Mouse (Mus musculus): ENCODE results near the gene Rad9a.

Rad9a gene

GRCm38 (mm10) chr19:4193129-4193528 lies 8.3 kb downstream of the Rad9a start:
- no peak for ATAC-seq (ENCODE audit: low TSS enrichment)

GRCm38 (mm10) chr19:4192251-4192985 lies 9.0 kb downstream of the Rad9a start:
- peak; percentile 15 for ATAC-seq (ENCODE audit: low TSS enrichment)

- peak; percentile 72 for ATAC-seq (ENCODE audit: low TSS enrichment)
Measured at GRCm38 (mm10) chr19:4191528-4192250, 9.8 kb downstream of the Rad9a start, which contains the start of gene Ppp1ca. Gene Ppp1ca (plus strand): TSS chr19:4192065.

GRCm38 (mm10) chr19:4190831-4191334 lies 10.6 kb downstream of the Rad9a start, which contains the start of gene Tbc1d10c:
Gene Tbc1d10c (minus strand): TSS chr19:4191284.
- no peak for ATAC-seq (ENCODE audit: low TSS enrichment)

GRCm38 (mm10) chr19:4189051-4189620 lies 12.3 kb downstream of the Rad9a start:
- no peak for ATAC-seq (ENCODE audit: low TSS enrichment)

- no peak for ATAC-seq (ENCODE audit: low TSS enrichment)
Measured at GRCm38 (mm10) chr19:4187303-4187702, 14.2 kb downstream of the Rad9a start.

- no peak for ATAC-seq (ENCODE audit: low TSS enrichment)
Measured at GRCm38 (mm10) chr19:4184976-4185975, 16.2 kb downstream of the Rad9a start.

- peak; percentile 20; the same call in 1 of the 2 replicates for ATAC-seq (ENCODE audit: low TSS enrichment)
Measured at GRCm38 (mm10) chr19:4183689-4184088, 17.8 kb downstream of the Rad9a start.

GRCm38 (mm10) chr19:4181892-4182291 lies 19.6 kb downstream of the Rad9a start:
- ATAC-seq (ENCODE audit: low TSS enrichment) = peak; percentile 91; the same call in 1 of the 2 replicates

- no peak for ATAC-seq (ENCODE audit: low TSS enrichment)
Measured at GRCm38 (mm10) chr19:4180411-4180810, 21.1 kb downstream of the Rad9a start.

GRCm38 (mm10) chr19:4175368-4175947 lies 26.0 kb downstream of the Rad9a start, which contains the start of gene Carns1:
Gene Carns1 (minus strand): TSS chr19:4175479.
- ATAC-seq (ENCODE audit: low TSS enrichment) = peak; percentile 69; the same call in 1 of the 2 replicates

GRCm38 (mm10) chr19:4172925-4173324 lies 28.5 kb downstream of the Rad9a start:
- ATAC-seq (ENCODE audit: low TSS enrichment) = no peak

- no peak for ATAC-seq (ENCODE audit: low TSS enrichment)
Measured at GRCm38 (mm10) chr19:4171393-4172290, 29.8 kb downstream of the Rad9a start.

- ATAC-seq (ENCODE audit: low TSS enrichment) = no peak
Measured at GRCm38 (mm10) chr19:4170723-4171392, 30.6 kb downstream of the Rad9a start.

- ATAC-seq (ENCODE audit: low TSS enrichment) = peak; percentile 23; the same call in 1 of the 2 replicates
Measured at GRCm38 (mm10) chr19:4169810-4170209, 31.7 kb downstream of the Rad9a start.

- ATAC-seq (ENCODE audit: low TSS enrichment) = peak; percentile 88
Measured at GRCm38 (mm10) chr19:4169378-4169784, 32.1 kb downstream of the Rad9a start.

- ATAC-seq (ENCODE audit: low TSS enrichment) = no peak
Measured at GRCm38 (mm10) chr19:4166678-4167476, 34.6 kb downstream of the Rad9a start.

GRCm38 (mm10) chr19:4164721-4165120 lies 36.7 kb downstream of the Rad9a start:
- no peak for ATAC-seq (ENCODE audit: low TSS enrichment)
